Mouse (Mus musculus): ENCODE measurements around the gene Mettl9.

GRCm38 (mm10) chr7:121045671-121046453 lies 11.6 kb downstream of the Mettl9 start:
- TF ChIP-seq CTCF (IDR thresholded peaks at IDR 0.05; ENCODE audit: low read depth) (no peak), EP300 (IDR thresholded peaks at IDR 0.05; ENCODE audit: low read depth) (no peak)

Data from liver, embryonic 14.5 days (tissue).